Mouse (Mus musculus) kidney, adult 18-20 months (tissue): ENCODE results near the gene Ypel5.

Experiments
- DNase-seq: peaks from one replicate; pipeline ENCODE4 v3.0.0; 2021

The Ypel5 gene

DNA sequence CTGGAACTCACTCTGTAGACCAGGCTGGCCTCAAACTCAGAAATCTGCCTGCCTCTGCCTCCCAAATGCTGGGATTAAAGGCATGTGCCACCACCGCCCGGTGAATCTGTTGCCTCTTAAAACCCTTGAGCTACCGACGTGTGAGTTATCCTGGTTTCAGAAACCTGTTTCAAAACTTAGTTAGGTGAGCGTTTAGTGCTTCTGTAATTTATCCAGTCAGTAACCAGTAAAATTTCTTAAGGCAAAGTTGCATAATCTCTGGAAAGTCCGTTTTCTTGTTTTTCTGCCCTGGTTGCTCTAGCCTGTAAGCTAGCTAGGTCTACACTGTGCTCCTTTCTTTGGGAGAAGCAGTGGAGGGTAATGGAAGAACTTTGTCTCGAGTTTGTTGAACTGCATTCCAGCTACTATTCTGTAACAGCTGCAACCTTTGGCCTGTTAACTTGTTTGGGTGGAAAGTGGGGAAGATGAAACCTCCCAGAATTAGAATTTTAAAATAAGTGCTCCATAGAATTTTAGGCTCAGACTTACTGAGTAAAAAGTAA is 8.8 kb downstream of the Ypel5 start:
- no peak for DNase-seq

DNA sequence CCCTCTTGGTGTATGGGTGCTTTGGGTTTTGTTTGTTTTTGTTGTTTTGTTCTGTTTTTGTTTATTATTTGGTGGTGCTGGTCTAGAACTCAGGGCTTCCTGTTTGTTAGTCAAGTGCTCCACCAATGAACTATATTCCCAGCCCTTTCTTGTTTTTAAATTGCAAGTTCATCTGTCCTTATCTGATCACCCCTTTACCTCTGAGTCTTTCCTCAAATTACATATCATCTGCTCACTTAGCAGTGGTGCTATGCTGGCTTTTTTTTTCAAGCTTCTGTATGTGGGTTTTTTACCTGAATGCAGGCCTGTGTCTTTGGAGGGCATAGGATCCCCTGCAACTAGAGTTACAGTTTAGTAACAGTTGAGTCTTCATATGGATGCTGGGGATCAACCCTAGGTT is 9.3 kb downstream of the Ypel5 start:
- DNase-seq: no peak

DNA sequence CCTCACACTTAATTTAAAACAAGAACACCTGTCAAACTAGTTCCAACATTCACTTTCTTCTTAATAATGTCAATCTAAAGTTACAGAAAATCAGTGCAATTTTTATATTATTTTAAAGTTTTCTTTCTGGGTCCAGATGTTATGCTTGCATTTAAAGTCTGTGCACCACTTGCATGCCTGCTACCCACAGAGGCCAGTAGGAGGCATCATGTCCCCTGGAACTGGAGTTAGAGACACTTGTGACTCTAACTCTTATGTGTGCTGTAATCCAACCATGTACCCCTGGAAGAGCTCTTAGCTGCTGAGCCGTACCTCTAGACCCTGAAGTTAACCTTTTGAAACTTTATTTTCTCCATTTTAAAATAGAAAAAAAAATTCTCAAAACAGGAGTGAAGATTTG is 19.0 kb downstream of the Ypel5 start:
- DNase-seq: no peak

DNA sequence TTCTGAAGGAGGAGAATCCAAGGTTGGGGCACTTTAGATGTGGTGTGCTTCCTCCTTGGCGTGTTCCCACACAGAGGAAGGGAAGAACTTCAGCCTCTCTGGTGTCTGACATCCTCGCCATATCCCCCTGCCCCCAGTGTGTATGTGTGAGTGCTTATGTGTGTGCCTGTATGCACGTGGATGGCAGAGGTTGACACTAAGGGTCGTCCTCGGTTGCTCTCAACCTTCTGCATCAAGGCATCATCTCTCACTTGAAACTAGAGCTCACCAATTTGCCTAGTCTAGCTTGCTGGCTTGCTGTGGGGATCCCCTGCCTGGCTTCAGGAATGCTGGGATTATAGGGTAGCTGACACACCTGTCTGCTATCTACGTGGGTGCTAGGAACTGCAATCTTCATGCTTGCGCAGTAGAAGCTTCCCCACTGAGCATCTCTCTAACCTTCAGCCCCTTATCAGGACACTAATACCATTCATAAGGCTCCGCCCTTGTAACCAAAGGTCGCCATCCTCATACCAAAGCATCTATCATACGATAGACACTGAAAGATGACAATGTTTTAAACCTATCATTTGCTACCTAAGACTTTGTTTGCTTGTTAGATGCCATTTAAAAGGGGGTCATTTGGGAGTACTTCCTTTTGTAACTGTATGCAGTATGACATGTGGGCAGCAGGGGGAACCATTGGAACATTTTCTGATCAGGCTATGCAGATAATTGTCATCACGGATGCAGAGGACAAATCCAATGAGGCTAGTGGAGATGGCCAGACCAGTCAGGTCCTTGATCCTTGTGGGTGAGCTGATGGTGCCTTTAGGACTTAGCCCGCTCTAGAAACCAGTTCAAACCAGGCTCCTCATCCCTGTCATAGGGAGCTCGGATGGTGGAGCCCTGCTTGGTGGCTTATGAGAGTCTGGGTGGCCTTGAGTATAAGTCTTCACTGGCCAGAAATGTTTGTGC is 21.7 kb downstream of the Ypel5 start:
- DNase-seq: peak; percentile 60

DNA sequence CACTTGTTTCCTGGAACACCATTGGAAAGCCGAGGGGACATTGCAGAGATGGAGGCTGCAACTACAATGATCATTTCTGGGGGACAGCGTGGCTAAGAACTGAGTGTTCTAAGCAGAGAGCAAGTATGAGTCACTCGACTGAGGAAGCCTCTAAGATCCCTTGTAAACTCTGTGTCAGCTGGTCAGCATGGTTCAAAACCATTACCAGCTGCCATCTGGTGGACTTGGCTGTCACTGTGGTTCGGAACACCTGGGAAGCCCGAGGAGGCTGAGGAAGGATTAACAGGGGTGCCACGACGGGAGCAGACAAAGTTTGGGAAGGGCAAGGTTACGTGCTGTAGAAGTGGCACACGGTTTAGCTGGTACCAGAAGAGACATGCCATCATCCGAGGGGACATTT is 27.0 kb downstream of the Ypel5 start:
- DNase-seq: no peak

DNA sequence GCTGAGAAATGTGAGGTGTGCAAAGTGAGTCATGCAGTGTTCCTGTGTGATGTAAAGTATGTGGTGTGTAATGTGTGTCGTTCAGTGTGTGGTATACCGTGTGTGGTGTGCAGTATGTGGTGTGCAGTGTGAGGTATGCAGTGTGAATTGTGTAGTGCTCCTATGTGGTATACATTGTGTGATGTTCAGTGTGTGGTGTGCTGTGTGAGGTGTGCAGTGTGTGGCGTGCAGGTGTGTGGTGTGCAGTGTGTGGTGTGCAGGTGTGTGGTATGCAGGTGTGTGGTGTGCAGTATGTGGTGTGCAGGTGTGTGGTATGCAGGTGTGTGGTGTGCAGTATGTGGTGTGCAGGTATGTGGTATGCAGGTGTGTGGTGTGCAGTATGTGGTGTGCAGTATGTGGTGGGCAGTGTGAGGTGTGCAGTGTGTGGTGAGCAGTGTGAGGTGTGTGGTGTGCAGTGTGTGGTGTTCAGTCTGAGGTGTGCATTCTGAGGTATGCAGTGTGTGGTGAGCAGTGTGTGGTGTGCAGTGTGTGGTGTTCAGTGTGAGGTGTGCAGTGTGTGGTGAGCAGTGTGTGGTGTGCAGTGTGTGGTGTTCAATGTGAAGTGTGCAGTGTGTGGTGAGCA is 30.5 kb downstream of the Ypel5 start:
- no peak for DNase-seq

DNA sequence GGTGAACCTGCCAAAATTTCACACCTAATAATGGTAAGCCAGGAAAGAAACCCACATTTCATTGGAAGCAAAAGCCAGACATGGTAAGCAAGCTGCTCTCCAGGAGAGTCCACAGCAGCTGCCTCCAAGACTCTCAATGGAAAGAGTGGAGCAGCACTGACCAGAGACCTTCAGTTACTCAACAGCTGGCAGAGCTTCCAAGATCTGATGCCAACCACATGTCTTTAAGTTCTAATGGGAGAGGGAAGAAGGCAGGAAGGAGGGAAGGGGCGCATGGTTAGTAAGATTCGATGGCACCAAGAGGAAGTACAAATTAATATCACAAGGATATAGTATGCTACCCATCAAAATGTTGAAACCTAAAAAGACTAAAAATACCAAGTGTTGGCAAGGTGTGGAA is 31.9 kb downstream of the Ypel5 start:
- DNase-seq: no peak

DNA sequence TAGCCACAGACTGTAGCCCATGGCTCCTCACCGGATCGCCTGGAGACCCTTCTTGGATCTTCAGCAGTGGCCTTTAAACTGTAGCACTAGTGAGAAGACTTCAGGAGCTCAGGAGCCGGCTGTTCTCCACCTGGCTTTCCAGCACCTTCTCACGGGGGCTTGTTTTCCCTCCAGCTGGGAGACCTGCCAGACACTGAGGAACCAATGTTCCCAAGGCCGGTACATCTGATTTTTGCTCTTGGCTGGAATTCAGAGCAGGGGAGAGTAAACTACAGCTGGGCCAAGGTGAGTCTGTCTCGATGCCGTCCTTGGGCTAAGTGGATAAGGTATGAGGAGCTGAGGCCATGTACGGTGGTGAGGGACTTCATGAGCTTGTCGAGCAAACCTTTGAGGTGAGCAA is 42.7 kb downstream of the Ypel5 start:
- no peak for DNase-seq

DNA sequence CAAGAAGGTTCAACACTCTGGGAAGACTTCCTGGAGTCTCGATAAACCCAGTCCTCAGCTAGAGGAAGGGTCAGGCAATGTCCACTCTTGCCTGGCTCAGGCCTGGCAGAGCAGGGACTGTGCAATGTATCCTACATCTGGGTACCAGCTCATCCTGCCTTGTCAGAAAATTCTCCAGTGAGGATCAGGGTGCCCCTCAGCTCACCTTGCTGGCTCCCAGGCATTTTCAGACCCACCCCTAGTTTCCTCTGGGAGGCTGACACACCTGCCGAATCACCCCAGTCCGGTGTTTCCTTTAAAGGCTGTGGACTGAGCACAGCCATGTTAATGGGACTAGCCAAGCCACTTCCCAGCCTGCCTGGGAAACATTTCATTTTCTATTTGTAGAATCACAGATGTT is 43.9 kb downstream of the Ypel5 start:
- no peak for DNase-seq

DNA sequence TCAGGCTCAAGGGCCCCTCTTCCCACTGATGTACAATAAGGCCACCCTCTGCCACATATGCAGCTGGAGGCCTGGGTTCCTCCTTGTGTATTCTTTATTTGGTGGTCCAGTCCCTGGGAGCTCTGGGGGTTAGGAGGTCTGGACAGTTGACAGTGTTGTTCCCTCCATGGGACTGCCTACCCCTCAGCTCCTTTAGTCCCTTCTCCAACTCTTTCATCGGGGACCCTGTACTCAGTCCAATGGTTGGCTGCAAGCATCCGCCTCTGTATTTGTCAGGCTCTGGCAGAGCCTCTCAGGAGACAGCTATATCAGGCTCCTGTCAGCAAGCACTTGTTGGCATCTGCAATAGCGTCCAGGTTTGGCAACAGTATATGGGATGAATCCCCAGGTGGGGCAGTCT is 44.8 kb downstream of the Ypel5 start:
- no peak for DNase-seq

DNA sequence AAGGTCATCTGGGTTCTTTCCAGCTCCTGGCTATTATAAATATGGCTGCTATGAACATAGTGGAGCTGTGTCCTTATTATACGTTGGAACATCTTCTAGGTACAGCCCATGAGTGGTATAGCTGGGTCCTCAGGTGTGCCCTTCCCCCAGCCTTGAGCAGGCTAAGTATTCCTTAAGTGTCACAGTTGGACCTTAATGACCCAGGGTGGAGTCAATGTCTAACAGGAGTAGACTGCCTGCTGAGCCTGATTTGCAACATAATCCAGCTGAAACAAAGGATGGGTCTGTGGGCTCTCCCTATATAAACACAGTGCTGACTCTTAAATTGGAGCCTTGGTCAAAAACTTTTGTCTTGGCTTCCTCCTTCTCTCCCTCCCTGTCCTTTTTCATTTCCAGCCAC is 45.6 kb downstream of the Ypel5 start:
- DNase-seq: no peak

DNA sequence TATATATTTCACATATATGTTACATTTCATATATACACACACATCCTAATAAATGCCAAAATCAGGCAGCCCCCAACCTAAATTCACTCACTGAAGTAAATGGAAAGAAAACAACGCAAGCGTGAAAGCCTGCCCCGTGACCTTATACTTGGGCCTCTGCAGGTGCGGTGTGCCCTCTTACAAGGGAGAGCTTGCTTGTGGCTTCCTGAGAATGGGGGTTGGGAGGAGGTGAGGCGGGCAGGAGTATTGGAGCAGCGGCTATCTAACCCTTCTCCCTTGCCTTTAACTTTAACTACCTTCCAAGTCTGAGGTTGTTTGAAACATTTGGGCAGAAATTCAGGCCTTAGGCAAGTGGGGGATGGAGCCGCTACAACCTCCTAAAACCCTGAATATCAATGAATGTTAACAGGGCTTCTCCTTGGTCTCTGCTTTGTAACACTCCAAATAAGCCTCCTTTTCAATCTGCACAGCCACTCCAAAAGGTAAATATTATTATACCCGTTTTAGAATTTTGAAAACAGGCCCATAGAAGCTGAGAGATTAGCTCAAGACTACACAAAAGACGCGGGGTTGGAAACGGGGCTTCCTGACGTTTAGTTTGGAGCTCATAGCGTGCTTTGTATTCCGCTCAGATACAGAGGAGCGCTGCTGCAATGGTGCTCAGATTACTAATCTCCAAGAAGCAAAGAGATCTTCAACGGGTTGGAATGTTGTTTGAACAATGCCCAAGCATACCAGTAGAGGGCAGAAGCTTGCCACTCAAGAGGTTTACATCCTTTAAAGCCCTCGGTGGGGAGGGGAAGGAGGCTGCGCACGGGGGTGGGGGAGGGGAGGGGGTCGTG is 53.5 kb downstream of the Ypel5 start:
- DNase-seq: peak; percentile 65

DNA sequence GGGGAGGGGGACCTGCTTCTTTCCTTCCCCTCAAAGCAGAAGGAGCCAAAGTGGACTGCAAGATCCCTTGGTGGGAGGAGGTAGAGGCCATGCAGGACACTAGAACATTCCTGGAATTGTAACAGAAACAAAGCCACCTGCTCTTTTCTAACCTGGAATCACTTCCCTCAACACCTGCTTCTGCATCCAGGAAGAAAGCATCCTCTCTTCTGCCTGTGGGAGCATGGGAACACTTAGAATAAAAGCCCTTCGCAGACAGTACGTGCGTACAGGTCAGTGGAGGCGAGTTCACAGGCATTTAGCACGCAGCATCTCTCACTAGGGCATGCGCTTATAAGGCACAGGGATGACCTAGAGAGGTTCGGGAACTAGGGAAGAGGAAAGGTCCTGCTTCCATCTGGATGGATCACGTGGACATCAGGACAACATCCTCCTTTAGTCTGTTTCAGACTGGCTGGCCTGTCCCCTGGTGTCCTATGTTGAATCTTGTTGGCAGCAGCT is 54.2 kb downstream of the Ypel5 start:
- DNase-seq: no peak

DNA sequence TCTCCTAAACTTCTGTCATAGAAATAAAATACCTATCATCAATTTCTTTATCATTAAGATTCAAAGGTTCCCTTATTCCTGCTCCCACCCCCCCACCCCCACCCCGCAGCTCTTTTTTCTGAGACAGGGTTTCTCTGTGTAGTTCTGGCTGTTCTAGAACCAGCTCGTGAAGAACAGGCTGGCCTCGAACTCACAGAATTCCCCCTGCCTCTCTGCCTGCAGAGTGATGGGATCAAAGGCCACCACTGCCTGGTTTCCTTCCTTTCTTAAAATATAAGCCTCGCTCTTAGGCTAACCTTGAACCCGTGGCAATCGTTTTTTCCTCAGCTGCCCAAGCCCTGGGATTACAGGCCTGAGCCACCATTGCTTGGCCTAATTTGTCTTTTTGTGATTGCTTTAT is 55.3 kb downstream of the Ypel5 start:
- DNase-seq: no peak

DNA sequence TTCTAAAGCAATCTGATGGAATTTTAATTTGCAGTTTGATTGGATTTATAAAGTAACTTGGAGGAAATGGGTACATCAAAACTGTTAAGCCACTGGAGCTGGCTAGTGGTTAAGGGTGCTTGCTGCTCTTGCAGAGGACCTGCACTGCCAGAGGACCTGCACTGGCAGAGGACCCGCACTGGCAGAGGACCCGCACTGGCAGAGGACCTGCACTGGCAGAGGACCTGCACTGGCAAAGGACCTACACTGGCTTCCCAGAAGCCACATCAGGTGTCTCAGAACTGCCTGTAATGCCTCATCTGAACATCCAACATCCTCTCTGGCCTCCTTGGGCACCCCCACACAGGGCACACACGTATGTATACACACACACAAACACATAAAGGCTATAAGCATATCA is 59.3 kb downstream of the Ypel5 start:
- DNase-seq: no peak

DNA sequence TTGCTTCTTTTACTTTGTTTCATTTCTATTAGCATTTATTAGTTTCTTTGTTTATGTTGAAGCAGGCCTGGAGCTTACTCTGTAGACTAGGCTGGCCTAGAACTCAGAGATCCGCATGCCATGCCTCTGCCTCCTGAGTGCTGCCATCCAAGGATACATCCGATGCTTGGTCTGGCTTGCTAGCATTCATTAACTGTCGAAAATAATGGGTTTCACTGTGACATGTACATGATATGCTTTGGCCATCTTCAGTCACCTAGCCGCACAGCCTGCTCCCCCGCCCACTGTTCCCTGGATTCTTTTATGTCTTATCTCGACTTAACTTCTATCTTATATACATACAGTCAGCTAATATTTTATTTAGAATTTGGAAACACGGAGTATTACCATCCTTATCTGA is 60.8 kb downstream of the Ypel5 start:
- no peak for DNase-seq

DNA sequence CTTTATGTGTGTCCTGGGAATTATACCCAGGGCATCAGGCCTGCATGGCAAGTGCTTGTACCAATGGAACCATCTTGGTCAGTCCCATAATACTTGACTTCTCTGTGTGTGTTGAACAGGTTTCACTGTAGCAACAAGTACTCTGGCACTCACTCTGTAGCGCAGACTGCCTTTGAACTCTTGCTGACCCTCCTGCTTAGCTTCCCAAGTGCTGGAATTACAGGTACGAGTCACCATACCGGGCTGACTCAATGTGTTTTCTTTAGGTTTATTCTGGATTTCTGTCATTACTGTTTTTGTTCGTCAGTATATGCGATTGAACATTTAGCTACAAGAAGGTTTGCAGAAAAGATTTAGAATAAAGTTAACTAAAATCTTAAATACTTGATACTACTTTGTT is 61.7 kb downstream of the Ypel5 start:
- no peak for DNase-seq

DNA sequence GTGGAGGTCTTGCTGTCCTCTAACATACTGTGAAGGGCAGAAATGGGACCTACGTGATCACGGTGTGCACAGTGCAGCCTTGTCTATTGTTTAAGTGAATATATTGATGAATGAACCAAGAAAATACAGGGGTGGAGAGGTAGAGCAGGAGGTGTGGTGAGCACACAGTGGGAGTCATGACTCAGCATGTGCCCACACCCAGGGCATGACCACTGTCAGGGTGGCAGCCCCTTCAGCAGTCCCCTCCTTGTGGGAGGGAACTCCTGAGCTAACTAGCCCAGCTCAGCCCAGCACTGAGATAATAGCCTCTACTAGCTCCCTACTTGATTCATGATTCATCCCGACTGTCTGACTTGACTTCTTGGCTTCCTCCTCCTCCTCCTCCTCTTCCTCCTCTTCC is 62.5 kb downstream of the Ypel5 start:
- DNase-seq: no peak
